Mouse (Mus musculus) CH12F3 (cell line): ENCODE measurements around the gene Ccdc160.

Experiments used
- in situ Hi-C: fragments of 300-500 bp; cut with MboI; formaldehyde crosslinking; loops from 2 replicates; pipeline ENCODE4 v1.14.3; 2020; ENCODE audit warnings: low sequenced_read_pairs

The Ccdc160 gene

DNA sequence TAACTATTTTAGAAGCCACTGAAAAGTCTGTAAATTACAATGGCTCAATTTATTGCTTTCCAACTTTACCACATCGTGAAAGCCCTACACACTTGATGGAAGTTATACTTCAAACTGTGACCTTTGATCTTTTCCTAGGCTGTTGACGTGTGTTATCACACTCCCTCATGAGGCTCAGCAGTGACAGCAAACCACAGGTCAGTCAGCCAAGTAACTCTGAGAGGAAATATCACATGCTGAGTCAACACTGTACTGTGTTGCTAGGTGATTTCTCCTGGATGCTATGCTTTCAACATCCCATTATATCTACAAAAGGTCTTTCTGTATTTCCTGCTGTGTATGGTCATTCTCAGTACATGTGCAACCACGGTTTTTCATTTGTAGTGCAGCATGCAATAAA lies 28.3 kb downstream of the Ccdc160 start:
- in situ Hi-C loops, result no loop called here
